Mouse (Mus musculus) liver, embryonic 16.5 days (tissue): ENCODE measurements around the gene Tmod2. TPM values are rescaled to one million over a fixed set of nuclear protein-coding genes. Genes with fewer than 3 reads are reported as not detected.
"Not testable (repeated sequence)": the region's sequence is repeated elsewhere in the genome, so short reads cannot be mapped to it uniquely, and the experiment has no call there.

ENCODE experiments used
- ATAC-seq: fragments of 200-750 bp; cut with Nextera tagmentation; 2 replicates; pipeline ENCODE4 v1.8.0; 2017; ENCODE audit warnings: low read depth, mild to moderate bottlenecking, moderate number of reproducible peaks, moderate library complexity
- H3K27ac ChIP-seq: fragments of 300-500 bp; sonication (generic); 2 replicates; pipeline ENCODE4 v1.5.1; 2014; ENCODE audit warnings: mild to moderate bottlenecking, low read length
- H3K27me3 ChIP-seq: fragments of 300-500 bp; sonication (generic); 2 replicates; pipeline ENCODE4 v1.6.1; 2014; ENCODE audit warnings: low read depth, low read length, mixed read lengths; ENCODE audit not compliant: control insufficient read depth, insufficient read depth
- H3K36me3 ChIP-seq: fragments of 300-500 bp; sonication (generic); 2 replicates; pipeline ENCODE4 v1.6.1; 2014; ENCODE audit warnings: mild to moderate bottlenecking; ENCODE audit not compliant: control insufficient read depth, insufficient read depth
- H3K4me1 ChIP-seq: fragments of 300-500 bp; sonication (generic); 2 replicates; pipeline ENCODE4 v1.6.1; 2014; ENCODE audit warnings: low read depth, low read length, mixed read lengths; ENCODE audit not compliant: control insufficient read depth
- H3K4me2 ChIP-seq: fragments of 300-500 bp; sonication (generic); 2 replicates; pipeline ENCODE4 v1.6.1; 2014; ENCODE audit warnings: low read depth, low read length, mixed read lengths
- H3K4me3 ChIP-seq: fragments of 300-500 bp; sonication (generic); 2 replicates; pipeline ENCODE4 v1.5.1; 2014; ENCODE audit warnings: low read depth, mild to moderate bottlenecking, low read length
- H3K9ac ChIP-seq: fragments of 300-500 bp; sonication (generic); 2 replicates; pipeline ENCODE4 v1.6.1; 2014; ENCODE audit warnings: low read depth, low read length
- H3K9me3 ChIP-seq: fragments of 300-500 bp; sonication (generic); replicated peaks from 2 replicates; pipeline ENCODE4 v1.6.1; 2016; ENCODE audit warnings: low read length; ENCODE audit not compliant: control insufficient read depth
- WGBS: fragments of 180-500 bp; shearing (Covaris S2); extraction: QIAGEN DNeasy Blood & Tissue Kit; methylation state at CpG from one replicate; pipeline ENCODE4 v1.1.7; 2014; ENCODE audit not compliant: insufficient replicate concordance; 5-methylcytosine and 5-hydroxymethylcytosine counted together
- polyA plus RNA-seq: library from polyadenylated mRNA; unstranded; fragments of >200 nt; fragmentation: Nextera tagmentation; extraction: Ambion mirVana; gene quantifications from 2 replicates; pipeline ENCODE4 v1.2.1, GENCODE M21; 2015

The Tmod2 gene
- polyA plus RNA-seq, 1 experiment from 2014 or later = 0.28 TPM

- WGBS = 48% methylated on average over 8 of the region's 8 CpGs
- H3K27me3 ChIP-seq = no peaks in the 10 kb centered on the region
- no peaks in the 10 kb centered on the region for H3K36me3 ChIP-seq
- H3K27ac ChIP-seq = no peak overlapping the region
- H3K4me2 ChIP-seq = no peak overlapping the region
- H3K4me3 ChIP-seq = no peak overlapping the region
- ATAC-seq = peak; percentile 52; the same call in 1 of the 2 replicates
- H3K4me1 ChIP-seq = peaks cover 16% of the 10 kb centered on the region
- no peak overlapping the region for H3K9ac ChIP-seq
- no peaks in the 10 kb centered on the region for H3K9me3 ChIP-seq
Measured at GRCm38 (mm10) chr9:75545514-75545913, 65.6 kb downstream of the Tmod2 start.

GRCm38 (mm10) chr9:75541497-75541896, 69.6 kb downstream of the Tmod2 start:
- no peaks in the 10 kb centered on the region for H3K27me3 ChIP-seq
- no peak for ATAC-seq
- H3K9ac ChIP-seq = no peak overlapping the region
- no peak overlapping the region for H3K27ac ChIP-seq
- no peaks in the 10 kb centered on the region for H3K9me3 ChIP-seq
- peaks cover 3% of the 10 kb centered on the region; the same call in 1 of the 2 replicates for H3K4me1 ChIP-seq
- no peak overlapping the region for H3K4me3 ChIP-seq
- H3K4me2 ChIP-seq = no peak overlapping the region
- 14% methylated on average over 5 of the region's 5 CpGs for WGBS
- H3K36me3 ChIP-seq = no peaks in the 10 kb centered on the region

GRCm38 (mm10) chr9:75536422-75536821, 74.7 kb downstream of the Tmod2 start:
- Histone ChIP-seq H3K27ac (no peak overlapping the region), H3K36me3 (no peaks in the 10 kb centered on the region)

GRCm38 (mm10) chr9:75534431-75534962, 76.6 kb downstream of the Tmod2 start:
- H3K9me3 ChIP-seq = no peaks in the 10 kb centered on the region
- no peak overlapping the region for H3K9ac ChIP-seq
- 89% methylated on average over 8 of the region's 8 CpGs for WGBS
- no peaks in the 10 kb centered on the region for H3K36me3 ChIP-seq
- ATAC-seq = no peak
- no peak overlapping the region for H3K27ac ChIP-seq
- no peak overlapping the region for H3K4me3 ChIP-seq
- no peaks in the 10 kb centered on the region; the same call in 1 of the 2 replicates for H3K4me1 ChIP-seq
- no peak overlapping the region for H3K4me2 ChIP-seq
- no peaks in the 10 kb centered on the region for H3K27me3 ChIP-seq

More at GRCm38 (mm10) chr9:75536422-75536821, 74.7 kb downstream of the Tmod2 start:
- Histone ChIP-seq H3K4me1 (no peaks in the 10 kb centered on the region; the same call in 1 of the 2 replicates), H3K4me3 (no peak overlapping the region), H3K9ac (no peak overlapping the region), H3K27me3 (no peaks in the 10 kb centered on the region), H3K4me2 (no peak overlapping the region), H3K9me3 (no peaks in the 10 kb centered on the region)
- no peak for ATAC-seq
- WGBS = 78% methylated on average over 1 of the region's 1 CpGs

- ATAC-seq, H3K4me1 ChIP-seq: not testable (repeated sequence)
- WGBS = 69% methylated on average over 8 of the region's 9 CpGs
Measured at GRCm38 (mm10) chr9:75532989-75533388, 78.1 kb downstream of the Tmod2 start.

GRCm38 (mm10) chr9:75532461-75532860, 78.7 kb downstream of the Tmod2 start:
- 80% methylated on average over 7 of the region's 7 CpGs for WGBS
- Histone ChIP-seq H3K4me2 (no peak overlapping the region), H3K9me3 (no peaks in the 10 kb centered on the region), H3K27me3 (no peaks in the 10 kb centered on the region), H3K4me1 (peaks cover 4% of the 10 kb centered on the region), H3K4me3 (no peak overlapping the region), H3K27ac (no peak overlapping the region), H3K36me3 (peaks cover 4% of the 10 kb centered on the region), H3K9ac (no peak overlapping the region)
- no peak for ATAC-seq

More at GRCm38 (mm10) chr9:75532989-75533388, 78.1 kb downstream of the Tmod2 start:
- H3K4me2 ChIP-seq, H3K9ac ChIP-seq, H3K4me3 ChIP-seq, H3K27ac ChIP-seq, H3K27me3 ChIP-seq, H3K36me3 ChIP-seq, H3K9me3 ChIP-seq: not testable (repeated sequence)

- H3K9ac ChIP-seq = no peak overlapping the region
- no peaks in the 10 kb centered on the region for H3K27me3 ChIP-seq
- 67% methylated on average over 5 of the region's 5 CpGs for WGBS
- H3K4me2 ChIP-seq = no peak overlapping the region
- no peaks in the 10 kb centered on the region for H3K9me3 ChIP-seq
- no peak for ATAC-seq
- peaks cover 4% of the 10 kb centered on the region for H3K36me3 ChIP-seq
- peaks cover 7% of the 10 kb centered on the region for H3K4me1 ChIP-seq
- no peak overlapping the region for H3K27ac ChIP-seq
- H3K4me3 ChIP-seq = no peak overlapping the region
Measured at GRCm38 (mm10) chr9:75529358-75529757, 81.8 kb downstream of the Tmod2 start.

- H3K9ac ChIP-seq = no peak overlapping the region
- WGBS = 87% methylated on average over 9 of the region's 9 CpGs
- no peak overlapping the region for H3K27ac ChIP-seq
- no peak overlapping the region for H3K4me2 ChIP-seq
- H3K4me1 ChIP-seq = peaks cover 7% of the 10 kb centered on the region
- peaks cover 4% of the 10 kb centered on the region for H3K36me3 ChIP-seq
- no peaks in the 10 kb centered on the region for H3K27me3 ChIP-seq
- ATAC-seq = no peak
- H3K9me3 ChIP-seq = no peaks in the 10 kb centered on the region
- no peak overlapping the region for H3K4me3 ChIP-seq
Measured at GRCm38 (mm10) chr9:75528096-75528495, 83.0 kb downstream of the Tmod2 start.

DNA sequence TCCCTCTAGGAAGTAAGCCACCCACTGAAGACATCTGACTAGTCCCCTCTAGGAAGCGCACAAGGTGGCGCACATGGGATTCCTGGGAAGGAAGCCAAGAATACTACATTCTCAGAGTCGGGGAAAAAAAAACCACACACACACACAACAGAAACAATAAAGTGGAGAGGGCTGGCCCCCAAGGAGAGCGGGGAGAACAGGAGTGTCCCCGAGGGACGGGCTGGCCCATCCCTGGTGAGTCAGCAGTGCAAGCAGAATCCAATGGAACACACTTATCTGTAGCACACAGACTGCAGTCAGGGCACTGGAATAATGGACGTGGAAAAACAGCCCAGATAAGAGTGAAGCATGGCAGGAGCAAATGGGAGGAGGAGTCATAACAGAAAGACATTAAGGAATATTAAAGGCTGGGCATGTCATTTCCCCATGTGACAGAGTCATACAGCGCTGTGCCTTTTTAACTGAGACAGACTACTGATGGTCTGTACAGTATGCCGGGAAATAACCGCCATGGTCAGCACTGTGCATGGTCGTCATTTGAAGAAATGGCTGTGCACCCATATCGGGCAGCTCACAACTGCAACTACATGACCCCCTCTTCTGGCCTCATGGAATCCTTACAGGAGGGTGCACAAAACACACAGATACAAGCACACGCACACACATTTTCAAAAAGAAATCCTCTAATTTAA, 83.6 kb downstream of the Tmod2 start:
- 64% methylated on average over 13 of the region's 13 CpGs for WGBS
- H3K36me3 ChIP-seq = peaks cover 4% of the 10 kb centered on the region
- peaks cover 7% of the 10 kb centered on the region for H3K4me1 ChIP-seq
- H3K9ac ChIP-seq = no peak overlapping the region
- no peaks in the 10 kb centered on the region for H3K9me3 ChIP-seq
- ATAC-seq = peak; percentile 98
- H3K4me2 ChIP-seq = 0 out of 2 replicates have a peak overlapping the region, but pooled peaks have one; percentile 3
- H3K4me3 ChIP-seq = no peak overlapping the region
- peak overlapping the region; percentile 14; the same call in 1 of the 2 replicates for H3K27ac ChIP-seq
- no peaks in the 10 kb centered on the region for H3K27me3 ChIP-seq
